Mouse (Mus musculus) spleen, adult 2 months (tissue): ENCODE measurements around the gene Map1lc3a.

Experiments used
- CTCF ChIP-seq: fragments of 200-500 bp; IDR thresholded peaks from 2 replicates; pipeline ENCODE4 v1.5.1; 2011; ENCODE audit warnings: mild to moderate bottlenecking, inconsistent platforms; ENCODE audit not compliant: insufficient read depth, insufficient read length, insufficient replicate concordance; ENCODE audit errors: extremely low read depth
- POLR2A ChIP-seq: fragments of 200-500 bp; IDR thresholded peaks from 2 replicates; pipeline ENCODE4 v1.6.1; 2011; ENCODE audit warnings: low read depth, low read length, inconsistent platforms

DNA sequence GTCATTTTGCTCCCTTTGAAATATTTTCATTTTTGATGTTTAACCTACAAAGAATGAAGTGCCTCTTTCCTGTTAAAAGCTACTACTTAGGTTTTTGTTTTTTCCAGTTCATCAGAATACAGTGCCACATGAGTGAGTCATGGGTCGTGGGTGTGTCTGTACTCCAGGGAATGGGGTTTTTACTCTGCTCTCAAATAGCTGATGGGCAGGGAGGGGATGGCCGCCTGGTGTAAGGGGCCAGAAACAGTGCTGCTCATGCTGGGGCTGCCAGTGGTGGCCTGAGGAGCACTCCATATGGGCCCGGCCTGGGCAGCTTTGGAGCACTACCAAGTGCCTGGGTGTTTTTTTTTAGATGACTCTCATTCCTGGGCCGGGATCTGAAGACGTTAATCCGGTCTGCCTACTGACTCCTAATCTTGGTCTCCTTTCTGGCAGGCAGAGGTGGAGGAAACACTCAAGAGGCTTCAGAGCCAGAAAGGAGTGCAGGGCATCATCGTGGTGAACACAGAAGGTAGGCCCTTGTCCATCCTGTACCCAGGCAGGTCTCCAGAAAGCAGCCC is 33.7 kb upstream of the Map1lc3a start:
- TF ChIP-seq POLR2A (no peak), CTCF (no peak)
